Mouse (Mus musculus) bone marrow macrophage, adult 2 months (primary cell): ENCODE measurements at regions not wholly inside any gene's neighbourhood (a gene's known extent, or its start where the extent isn't known, plus 50 kb on each side); places are given as distances from the start of the nearest gene placed in this dataset.

Source experiments
- H3K27ac ChIP-seq: 2 replicates; pipeline ENCODE4 v1.5.1; 2012; ENCODE audit warnings: low read depth, low read length; ENCODE audit not compliant: insufficient read depth
- H3K4me1 ChIP-seq: 2 replicates; pipeline ENCODE4 v1.6.1; 2012; ENCODE audit warnings: low read length; ENCODE audit not compliant: control insufficient read depth, insufficient read depth
- H3K4me3 ChIP-seq: 2 replicates; pipeline ENCODE4 v1.5.1; 2012; ENCODE audit warnings: mild to moderate bottlenecking, low read length, moderate library complexity; ENCODE audit not compliant: insufficient read depth
- CTCF ChIP-seq: IDR thresholded peaks from 2 replicates; pipeline ENCODE4 v1.5.1; 2012; ENCODE audit warnings: low read depth, mild to moderate bottlenecking, low read length, moderate library complexity
- POLR2A ChIP-seq: IDR thresholded peaks from 2 replicates; pipeline ENCODE4 v1.6.1; 2012; ENCODE audit warnings: mild to moderate bottlenecking, low read depth, low read length, borderline replicate concordance

DNA sequence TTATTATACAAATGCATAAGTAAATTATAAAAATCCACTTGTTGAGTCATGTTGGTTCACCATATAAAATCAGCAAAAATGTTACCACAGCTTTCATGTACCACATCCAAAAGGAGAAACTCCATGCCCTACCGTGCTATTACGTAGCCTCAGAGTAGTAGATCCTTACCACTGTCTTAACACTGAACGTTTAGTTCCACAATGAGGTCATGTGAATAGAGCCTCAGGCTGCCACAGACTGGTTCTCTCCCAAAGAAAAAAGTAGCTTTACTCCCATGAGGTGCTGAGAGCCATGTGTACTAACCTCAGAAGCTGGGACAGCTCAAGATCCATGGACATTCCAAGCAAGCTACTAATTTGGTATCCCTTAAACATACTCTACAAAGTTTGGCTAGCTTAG is 235.4 kb upstream of the Ferd3l start:
- TF ChIP-seq POLR2A (no peak), CTCF (no peak)
- Histone ChIP-seq H3K4me1 (no peaks in the 10 kb centered on the region), H3K4me3 (no peak overlapping the region), H3K27ac (no peak overlapping the region)

DNA sequence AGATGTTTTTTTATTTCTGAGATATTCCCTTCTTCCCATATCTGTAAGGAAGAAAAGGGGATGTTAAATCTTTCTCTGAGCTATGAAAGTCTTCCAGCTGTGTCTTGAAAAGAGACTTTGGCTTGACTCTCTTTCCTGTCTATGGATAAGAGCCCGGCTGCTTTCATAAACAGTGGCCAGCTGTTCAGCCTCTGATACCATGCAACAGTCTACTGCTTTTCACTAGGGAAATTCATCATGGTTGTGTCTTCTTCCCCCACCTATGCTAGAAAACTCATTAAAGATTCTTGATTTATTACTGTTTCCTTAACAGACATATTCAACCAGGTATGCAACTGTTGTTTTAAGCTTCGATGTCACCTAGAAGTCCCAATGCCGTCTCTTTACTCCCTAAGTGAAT is 213.8 kb upstream of the Ferd3l start:
- no peaks in the 10 kb centered on the region for H3K4me1 ChIP-seq
- H3K4me3 ChIP-seq: no peak overlapping the region
- TF ChIP-seq POLR2A (no peak), CTCF (no peak)
- no peak overlapping the region for H3K27ac ChIP-seq

DNA sequence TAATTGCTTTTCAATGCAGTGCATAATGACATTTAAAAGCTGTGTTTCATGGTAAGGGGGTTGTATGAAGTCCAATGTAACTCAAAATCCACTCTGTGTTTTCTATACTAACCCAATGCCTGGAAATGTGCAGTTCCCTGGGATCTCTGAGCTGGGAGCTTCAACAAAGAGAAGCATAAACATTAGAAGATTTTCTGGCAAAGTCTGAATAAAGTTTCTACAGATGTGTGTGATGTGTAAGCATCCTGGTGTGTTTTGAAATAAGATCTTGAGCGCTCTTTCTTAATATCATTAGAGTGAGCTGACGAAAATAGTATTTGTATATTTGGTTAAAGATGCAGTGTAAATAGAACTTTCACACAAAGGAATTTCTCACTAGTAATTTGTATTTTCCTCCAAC is 212.2 kb upstream of the Ferd3l start:
- Histone ChIP-seq H3K4me1 (no peaks in the 10 kb centered on the region), H3K4me3 (no peak overlapping the region), H3K27ac (no peak overlapping the region)
- TF ChIP-seq POLR2A: no peak
- no peak for TF ChIP-seq CTCF

DNA sequence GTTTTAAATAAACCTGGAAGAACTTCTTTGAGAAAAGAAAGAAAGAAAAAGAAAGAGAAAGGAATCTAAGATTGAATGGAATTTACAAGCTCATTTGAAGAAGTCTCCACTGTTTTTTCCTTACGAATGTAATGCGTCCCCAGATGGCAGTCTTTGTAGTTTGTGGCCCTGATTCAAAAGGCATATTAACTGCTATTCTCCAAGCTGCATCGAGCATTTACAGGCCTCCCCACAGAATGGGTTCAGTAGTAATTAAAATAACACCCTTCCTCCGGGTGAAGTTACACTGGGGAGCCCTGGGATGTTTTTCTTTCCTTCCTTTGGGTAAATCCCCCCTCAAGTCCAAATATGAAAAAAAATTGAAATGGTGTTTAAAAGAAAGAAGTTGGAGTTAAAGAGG is 211.2 kb upstream of the Ferd3l start:
- Histone ChIP-seq H3K4me3 (no peak overlapping the region), H3K27ac (no peak overlapping the region), H3K4me1 (no peaks in the 10 kb centered on the region)
- TF ChIP-seq POLR2A: no peak

GRCm38 (mm10) chr12:33717601-33718260 is 210.5 kb upstream of the Ferd3l start:
- Histone ChIP-seq H3K4me3 (no peak overlapping the region), H3K27ac (no peak overlapping the region), H3K4me1 (no peaks in the 10 kb centered on the region)
- no peak for TF ChIP-seq CTCF
- TF ChIP-seq POLR2A: no peak

- H3K4me1 ChIP-seq: no peaks in the 10 kb centered on the region
- H3K27ac ChIP-seq: no peak overlapping the region
- H3K4me3 ChIP-seq: no peak overlapping the region
- TF ChIP-seq POLR2A (no peak), CTCF (no peak)
Observed at GRCm38 (mm10) chr12:33719063-33719462, 209.2 kb upstream of the Ferd3l start.

DNA sequence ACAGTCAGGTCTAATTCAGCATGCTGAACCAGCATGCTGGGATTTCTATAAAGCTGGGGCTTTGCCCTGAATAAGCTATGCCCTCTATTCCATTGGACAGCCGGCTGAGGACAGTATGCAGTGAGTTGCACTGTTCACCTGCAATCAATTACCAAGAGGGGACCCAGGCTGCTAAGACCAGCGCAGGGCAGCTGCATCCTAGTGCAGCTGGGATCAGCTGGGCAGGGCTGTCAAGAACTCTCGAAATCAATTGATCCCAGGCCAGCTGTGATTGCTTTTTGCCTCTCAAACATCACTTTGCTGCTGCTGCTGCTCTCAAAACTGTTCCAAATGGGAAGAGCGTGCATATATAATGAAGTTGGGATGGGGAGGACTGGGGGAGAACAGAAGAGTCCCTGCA is 196.3 kb upstream of the Ferd3l start:
- no peak overlapping the region for H3K27ac ChIP-seq
- no peak overlapping the region for H3K4me3 ChIP-seq
- TF ChIP-seq CTCF (no peak), POLR2A (no peak)
- H3K4me1 ChIP-seq: no peaks in the 10 kb centered on the region

GRCm38 (mm10) chr12:33775563-33776468 is 152.4 kb upstream of the Ferd3l start:
- TF ChIP-seq POLR2A (no peak), CTCF (no peak)
- Histone ChIP-seq H3K4me1 (no peaks in the 10 kb centered on the region), H3K27ac (no peak overlapping the region), H3K4me3 (no peak overlapping the region)

- no peak for TF ChIP-seq POLR2A
- TF ChIP-seq CTCF: no peak
- no peak overlapping the region for H3K4me3 ChIP-seq
Observed at GRCm38 (mm10) chr12:33778477-33778876, 149.7 kb upstream of the Ferd3l start.

GRCm38 (mm10) chr12:33779898-33780297 is 148.3 kb upstream of the Ferd3l start:
- Histone ChIP-seq H3K27ac (no peak overlapping the region), H3K4me3 (no peak overlapping the region), H3K4me1 (no peaks in the 10 kb centered on the region)
- TF ChIP-seq POLR2A (no peak), CTCF (no peak)

More at GRCm38 (mm10) chr12:33778477-33778876, 149.7 kb upstream of the Ferd3l start:
- Histone ChIP-seq H3K27ac (no peak overlapping the region), H3K4me1 (no peaks in the 10 kb centered on the region)
